Mouse (Mus musculus) lung, postnatal 25 days (tissue): ENCODE data around the gene Gm14139.
"Not testable (repeated sequence)": the region's sequence is repeated elsewhere in the genome, so short reads cannot be mapped to it uniquely, and the experiment has no call there.

Experiments
- DNase-seq: peaks from one replicate; pipeline ENCODE4 v3.0.0; 2022; ENCODE audit warnings: low spot score

Gene Gm14139

GRCm38 (mm10) chr2:150181570-150181999 is at the start of gene Gm14139:
Gene Gm14139 (plus strand): TSS chr2:150181755.
- DNase-seq, result not testable (repeated sequence)

GRCm38 (mm10) chr2:150132002-150132401 is 49.6 kb upstream of the Gm14139 start:
- DNase-seq, result not testable (repeated sequence)

GRCm38 (mm10) chr2:150132773-150133172 is 48.8 kb upstream of the Gm14139 start:
- no peak for DNase-seq

- peak; percentile 92 for DNase-seq
These were observed 45.1 kb upstream of the Gm14139 start, which contains the start of gene Zfp120 for GRCm38 (mm10) chr2:150136435-150136897. Gene Zfp120 (minus strand): TSS chr2:150136708.

GRCm38 (mm10) chr2:150166703-150167102 is 14.9 kb upstream of the Gm14139 start:
- no peak for DNase-seq

- no peak for DNase-seq
These were observed 7.7 kb upstream of the Gm14139 start for GRCm38 (mm10) chr2:150173833-150174232.

GRCm38 (mm10) chr2:150179579-150179978 is 2.0 kb upstream of the Gm14139 start, which contains the start of gene Gm10770:
Gene Gm10770 (minus strand): TSS chr2:150179679.
- DNase-seq, result not testable (repeated sequence)

- DNase-seq, result not testable (repeated sequence)
These were observed 509 bp upstream of the Gm14139 start for GRCm38 (mm10) chr2:150181046-150181445.

- DNase-seq, result peak; percentile 83
These were observed 36.2 kb downstream of the Gm14139 start, which contains the start of gene Zfp937 for GRCm38 (mm10) chr2:150217600-150218362. Gene Zfp937 (plus strand): TSS chr2:150218073.

- DNase-seq, result not testable (repeated sequence)
These were observed 36.8 kb downstream of the Gm14139 start for GRCm38 (mm10) chr2:150218363-150218725.

- DNase-seq, result not testable (repeated sequence)
These were observed 41.7 kb downstream of the Gm14139 start for GRCm38 (mm10) chr2:150223263-150223662.
